20 mouse cellular contexts compared by ENCODE assay signal in genomic region chr15:40453235-40453634, GRCm38 (mm10).
A peak's percentile ranks its signal among the peaks of the same experiment; 100 is the strongest.
DNase-seq lines count a peak whose midpoint lies in the region; ATAC-seq lines count a peak whose summit lies in the region.
"Had no signal": no experiment of that assay in that cellular context is flagged by ENCODE, and none has a peak within 500 bp of the region (broad histone marks: within the 10 kb centered on the region; RNA-seq: fewer than 3 reads in every experiment).

No protein-coding gene starts in this region.

- no peak for DNase-seq in cerebellum, adult 11-12 months
- DNase-seq in cerebellum, postnatal 10 days, result peak; percentile 21 to 23
- DNase-seq in cerebellum, postnatal 14 days, result no peak
- DNase-seq in brain, adult 2 months (ENCODE audit: low read depth, low spot score), result peak; percentile 56
- no peak for DNase-seq in embryo, embryonic 10.5 days (ENCODE audit: low spot score)
- DNase-seq: adrenal gland, adult 2 months; adrenal gland, adult 8-10 months; adrenal gland, postnatal 10 days; adrenal gland, postnatal 14 days; adrenal gland, postnatal 25 days; adrenal gland, postnatal 36 days; B cell, adult 2 months; cerebellum, adult 11 months; cerebellum, adult 18-20 months; cerebellum, adult 8-10 months; cerebellum, adult 9-10 months had no signal

- peak; percentile 68; the same call in 1 of the 2 replicates for ATAC-seq in cerebellum, adult (ENCODE audit: insufficient number of reproducible peaks, low FRiP score, low TSS enrichment)
- ATAC-seq: activated CD4-positive, CD25-positive, alpha-beta regulatory T cell, adult 4 months; CD4-positive, CD25-positive, alpha-beta regulatory T cell, adult 4 months; Patski had no signal

Comparison
In these comparisons a context has a peak if more than half of its experiments do, and no peak if none do; other contexts are left out.
1. DNase-seq: peak in cerebellum, postnatal 10 days (2 of 2) and brain, adult 2 months (single experiment); none in cerebellum, adult 11-12 months (single experiment), cerebellum, postnatal 14 days (0 of 2) and embryo, embryonic 10.5 days (single experiment).